Mouse (Mus musculus) embryonic fibroblast, embryonic 13.5 days (primary cell): Measurements from ENCODE around the gene Pole4.

Experiments
- CTCF ChIP-seq: IDR thresholded peaks from 2 replicates; pipeline ENCODE4 v1.5.1; 2011; ENCODE audit warnings: mild to moderate bottlenecking, control low read depth, low read length, moderate library complexity, borderline replicate concordance; ENCODE audit not compliant: insufficient read depth
- POLR2A ChIP-seq: IDR thresholded peaks from 2 replicates; pipeline ENCODE4 v1.6.1; 2011; ENCODE audit warnings: low read depth, mild to moderate bottlenecking, control low read depth, low read length, moderate library complexity

DNA sequence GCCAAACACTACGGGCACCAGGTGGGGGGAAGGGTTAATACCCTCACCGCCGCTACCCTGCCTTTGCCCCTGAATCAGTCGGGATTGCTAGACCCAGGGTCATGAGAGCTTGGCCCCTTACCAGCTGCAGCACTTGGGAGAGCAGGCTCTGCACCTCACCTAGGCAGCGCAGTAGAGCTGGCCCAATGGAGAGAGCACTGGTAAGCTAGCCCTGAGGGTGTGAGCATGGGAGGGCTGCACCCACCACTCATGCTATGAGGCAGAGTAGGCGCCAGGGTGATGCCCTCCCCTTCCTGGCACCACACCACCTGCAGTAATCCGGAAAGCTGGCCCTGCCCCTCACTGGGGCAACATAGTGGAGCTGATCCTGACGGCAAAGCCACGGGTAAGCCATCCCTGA, 94.1 kb downstream of the Pole4 start:
- TF ChIP-seq CTCF (no peak), POLR2A (no peak)
